Mouse (Mus musculus): ENCODE data around the gene Ehd2.

DNA sequence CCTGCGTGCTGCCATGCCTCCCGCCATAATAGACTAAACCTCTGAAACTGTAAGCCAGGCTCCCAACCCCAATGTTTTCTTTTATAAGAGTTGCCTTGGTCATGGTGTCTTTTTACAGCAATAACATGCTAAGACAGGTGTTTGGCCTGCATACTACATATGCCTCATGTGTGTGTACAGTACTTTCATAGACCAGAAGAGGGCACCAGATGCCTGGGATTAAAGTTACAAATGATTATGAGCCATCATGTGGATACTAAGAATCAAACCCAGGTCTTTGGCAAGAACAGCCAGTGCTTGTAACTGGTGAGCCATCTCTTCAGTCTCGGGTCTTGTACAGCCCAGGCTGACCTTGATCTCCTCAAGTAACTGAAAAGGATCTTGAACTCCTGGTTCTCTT, 2.3 kb upstream of the Ehd2 start:
- TF ChIP-seq POLR2A (IDR thresholded peaks at IDR 0.05; ENCODE audit: low read depth, low read length) (no peak), CTCF (IDR thresholded peaks at IDR 0.05; ENCODE audit: borderline replicate concordance, insufficient read depth, low read length) (no peak)
